Mouse (Mus musculus) right cerebral cortex, postnatal 14 days (tissue): ENCODE measurements at regions not wholly inside any gene's neighbourhood (a gene's known extent, or its start where the extent isn't known, plus 50 kb on each side); places are given as distances from the start of the nearest gene placed in this dataset.

Experiments used
- DNase-seq: peaks from one replicate; pipeline ENCODE4 v3.0.0; 2022

DNA sequence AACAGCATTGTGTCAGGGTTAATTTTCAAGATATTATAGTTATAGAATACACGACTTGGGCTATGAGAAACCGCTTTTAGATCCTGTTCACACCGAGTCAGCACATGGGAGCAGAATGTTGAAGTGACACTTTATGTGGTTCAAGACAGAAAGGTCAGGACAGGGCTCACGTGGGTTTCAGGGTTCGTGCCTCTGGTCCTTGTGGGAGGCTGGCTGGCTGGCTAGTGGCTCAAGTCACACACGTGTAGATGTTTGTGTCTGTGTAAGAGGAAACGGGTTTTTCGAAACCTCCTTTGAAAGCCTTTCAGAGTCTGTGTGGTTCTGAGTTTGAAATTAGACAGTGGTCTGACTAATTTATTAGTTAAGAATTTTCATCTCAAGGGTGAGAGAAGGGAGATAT, 255.3 kb downstream of the Foxa2 start:
- no peak for DNase-seq

DNA sequence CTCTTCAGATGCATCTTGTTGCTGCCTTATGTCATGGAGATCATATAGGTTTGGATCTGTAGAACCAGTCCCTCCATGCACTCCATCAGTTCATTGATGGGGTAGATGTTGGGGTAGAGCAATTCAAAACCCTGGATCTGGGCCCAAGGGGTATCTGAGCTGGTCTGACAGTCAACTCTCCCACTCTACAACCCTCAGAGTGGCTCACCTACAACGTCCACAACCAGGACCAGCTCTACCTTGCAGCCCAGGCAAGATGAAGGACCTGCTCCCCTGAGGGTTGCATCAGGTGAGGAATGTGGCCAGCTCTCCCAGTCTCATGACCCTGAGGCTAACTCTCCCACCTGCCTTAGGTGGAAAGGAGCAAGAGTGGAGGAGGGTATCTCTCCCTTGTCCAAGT, 256.9 kb downstream of the Foxa2 start:
- DNase-seq, result no peak

DNA sequence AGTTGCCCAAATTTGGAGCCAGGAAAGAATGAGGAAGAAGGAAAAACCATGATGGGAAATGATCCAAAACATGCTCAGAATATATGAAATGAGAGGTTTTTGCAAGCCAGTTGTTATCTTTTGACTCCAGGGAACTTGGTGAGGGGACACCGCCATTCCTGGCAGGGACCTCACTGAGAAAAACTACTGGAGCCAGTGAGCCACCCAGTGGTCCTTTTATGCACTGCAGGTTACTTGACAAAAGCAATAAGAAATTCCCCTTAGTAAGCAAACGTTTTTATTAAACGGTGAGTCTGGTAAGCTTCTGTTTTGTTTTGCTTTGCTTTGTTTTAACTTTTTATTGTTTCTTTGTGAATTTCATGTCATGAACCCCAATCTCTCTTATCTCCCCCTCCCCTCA, 257.5 kb downstream of the Foxa2 start:
- peak; percentile 75 for DNase-seq

DNA sequence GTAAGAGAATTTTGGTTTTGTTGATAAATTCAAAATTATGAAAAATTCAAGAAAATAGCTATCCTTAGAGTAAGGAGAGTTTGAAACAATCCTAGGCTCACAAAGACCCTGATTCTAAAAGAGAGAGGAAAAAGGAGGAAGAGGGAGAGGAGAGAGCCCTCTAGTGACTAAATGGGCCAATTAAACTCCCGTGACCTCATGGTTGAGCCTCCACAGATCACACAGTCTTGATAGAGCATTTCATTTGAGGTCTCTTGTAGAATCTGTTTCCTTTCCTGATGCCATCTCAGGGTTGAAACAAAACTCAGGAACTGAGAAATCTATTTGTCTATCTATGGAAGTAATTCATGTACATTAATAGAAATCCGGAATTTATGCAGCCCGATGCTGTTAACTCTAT, 258.8 kb downstream of the Foxa2 start:
- no peak for DNase-seq

DNA sequence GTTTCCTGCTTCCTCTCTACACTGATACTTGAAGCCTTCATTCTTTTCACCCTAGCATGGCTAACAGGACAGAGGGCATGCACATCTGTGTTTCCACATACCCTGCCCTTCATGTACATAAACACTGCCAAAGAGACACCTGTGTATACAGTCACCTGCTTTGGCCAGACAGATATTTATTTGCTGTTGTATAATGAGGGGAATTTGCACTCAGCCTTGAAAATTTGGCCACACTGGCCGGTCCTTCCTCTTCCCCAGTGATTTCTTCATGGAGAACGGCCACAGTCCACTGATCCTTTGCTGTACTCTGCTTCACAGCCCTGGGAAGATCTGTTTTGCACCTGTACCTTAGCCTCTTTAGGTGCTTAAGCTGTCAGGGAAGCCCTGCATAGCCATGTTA, 264.3 kb downstream of the Foxa2 start:
- DNase-seq, result no peak

DNA sequence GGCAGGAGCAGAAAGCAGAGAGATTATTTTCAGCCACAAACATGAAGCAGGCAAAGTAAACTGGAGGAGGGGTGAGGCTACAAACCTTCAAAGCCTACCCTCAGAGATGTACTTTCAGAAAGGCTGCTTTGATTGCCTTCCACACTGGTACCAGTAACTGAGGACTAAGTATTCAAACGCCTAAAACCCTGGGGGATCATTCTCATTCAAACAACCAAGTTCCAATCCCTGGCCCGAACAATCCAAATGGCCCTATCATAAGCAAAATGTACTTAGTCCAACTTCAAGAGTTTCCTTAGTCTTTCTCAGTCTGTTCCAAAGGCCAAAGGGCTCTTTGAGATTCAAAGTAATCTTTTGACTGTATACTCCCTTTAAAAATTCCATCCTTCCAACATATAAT, 270.5 kb downstream of the Foxa2 start:
- DNase-seq, result no peak

DNA sequence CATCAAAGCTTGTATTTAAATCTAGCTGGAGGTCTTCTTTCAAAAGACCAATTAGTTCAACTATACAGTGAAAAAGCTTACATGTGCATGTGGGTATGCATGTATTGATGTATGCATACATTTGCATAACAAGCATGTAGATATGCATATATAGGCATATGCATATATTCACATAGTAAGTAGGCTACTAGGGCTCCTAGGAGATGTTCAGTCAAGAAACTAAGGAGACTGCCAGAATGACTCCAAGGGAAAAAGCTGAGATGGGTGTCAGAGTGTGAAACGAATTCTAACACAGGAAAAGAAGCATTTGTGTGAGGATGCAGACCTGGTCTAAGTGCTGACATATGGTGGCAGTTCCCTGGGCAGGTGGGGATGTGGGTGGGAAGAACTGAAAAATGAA, 274.2 kb downstream of the Foxa2 start:
- DNase-seq, result no peak

DNA sequence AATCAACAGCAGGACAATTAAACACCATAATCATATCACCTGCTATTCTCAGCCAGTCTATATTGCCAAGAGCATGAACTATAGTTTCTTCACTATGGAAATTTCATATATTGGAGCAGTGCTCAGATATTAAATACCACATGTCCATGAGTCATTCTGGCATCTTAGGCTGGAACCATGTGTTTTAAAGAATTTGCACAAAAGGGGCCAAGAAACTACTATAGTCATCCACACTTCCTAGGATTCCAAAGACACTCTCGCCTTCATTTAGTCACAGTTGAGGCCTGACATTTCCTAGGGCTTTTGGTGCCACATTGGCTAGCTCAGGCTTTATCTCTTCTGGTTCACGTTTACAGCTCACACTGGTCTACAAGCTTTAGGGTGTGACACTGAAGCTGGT, 293.7 kb downstream of the Foxa2 start:
- DNase-seq, result no peak

DNA sequence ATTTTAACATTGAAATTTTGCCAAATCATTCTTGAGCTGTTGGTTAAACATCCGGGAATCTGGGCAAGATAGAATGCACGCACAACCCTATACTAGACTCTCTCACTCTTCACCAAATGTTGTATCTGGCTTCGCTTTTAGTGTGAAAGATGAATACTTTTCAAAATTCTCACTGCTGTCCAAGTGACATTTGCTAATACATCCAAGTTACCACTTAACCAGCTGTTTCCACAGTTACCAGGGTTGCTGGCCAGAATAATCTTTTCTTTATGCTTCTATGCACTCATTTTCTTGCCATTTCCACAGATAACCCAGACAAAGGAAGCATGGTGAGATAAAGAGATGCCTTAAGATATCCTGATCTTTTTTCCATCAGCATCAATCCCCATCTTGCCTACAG, 294.9 kb downstream of the Foxa2 start:
- DNase-seq, result no peak

DNA sequence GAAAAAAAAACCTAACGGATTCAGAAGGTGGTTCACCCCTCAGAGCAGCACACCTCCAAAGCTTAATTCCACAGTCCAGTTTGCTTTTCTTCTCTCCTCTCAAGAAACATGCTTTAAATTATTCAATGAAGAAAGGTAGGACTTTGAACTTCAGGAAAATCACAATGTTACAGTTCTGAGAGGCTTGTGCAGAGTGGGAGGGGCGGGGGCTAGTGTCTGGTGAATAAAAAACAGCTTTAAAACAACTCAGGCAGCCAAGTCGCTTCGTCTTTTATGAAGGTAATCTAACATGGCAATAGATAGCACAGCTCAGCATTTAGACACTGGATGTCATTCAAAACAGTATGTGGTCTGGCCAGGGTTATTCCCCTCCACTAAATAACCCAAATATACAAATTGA, 298.8 kb downstream of the Foxa2 start:
- DNase-seq, result no peak

DNA sequence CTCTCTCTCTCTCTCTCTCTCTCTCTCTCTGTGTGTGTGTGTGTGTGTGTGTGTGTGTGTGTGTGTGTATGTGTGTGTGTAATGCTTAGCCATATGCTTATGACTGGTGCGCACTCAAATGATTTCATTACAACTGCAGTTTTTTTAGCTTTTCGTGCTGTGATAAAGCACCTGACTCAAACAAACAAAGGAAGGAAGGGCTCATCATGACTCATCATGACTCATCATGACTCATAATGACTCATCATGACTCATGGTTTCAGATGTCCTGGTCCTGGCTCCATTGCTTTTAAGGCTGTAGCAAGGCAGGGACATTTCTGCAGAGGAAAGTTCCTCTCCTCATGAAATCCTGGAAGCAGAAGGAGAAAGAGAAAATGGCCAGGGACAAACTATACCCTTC, 302.9 kb downstream of the Foxa2 start:
- no peak for DNase-seq

DNA sequence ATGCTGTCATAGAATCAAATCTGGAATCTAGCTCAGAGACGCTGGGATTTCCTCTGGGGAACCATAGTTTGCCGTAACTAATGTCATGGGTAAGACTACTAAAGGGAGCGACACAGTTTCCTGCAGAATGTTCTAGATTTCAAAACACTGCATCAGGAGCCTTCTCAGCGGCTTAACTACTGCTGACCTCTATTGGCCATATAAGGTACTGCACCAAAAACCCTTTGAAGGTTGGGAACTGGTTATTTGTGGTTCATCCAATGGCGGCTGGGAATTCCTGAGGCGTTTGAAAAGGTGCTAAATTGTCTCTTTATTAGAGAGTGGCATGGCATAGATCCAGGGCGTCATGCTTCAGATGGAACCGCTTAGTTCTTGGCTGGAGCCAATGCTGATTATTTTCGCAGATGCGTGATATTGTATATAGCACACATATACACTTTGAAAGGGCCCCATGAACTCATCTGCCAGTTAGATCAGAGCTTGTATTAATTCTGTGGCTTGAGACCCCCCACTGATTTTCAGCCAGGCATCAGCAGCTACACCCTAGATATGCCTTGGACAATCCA, 308.4 kb downstream of the Foxa2 start:
- no peak for DNase-seq

DNA sequence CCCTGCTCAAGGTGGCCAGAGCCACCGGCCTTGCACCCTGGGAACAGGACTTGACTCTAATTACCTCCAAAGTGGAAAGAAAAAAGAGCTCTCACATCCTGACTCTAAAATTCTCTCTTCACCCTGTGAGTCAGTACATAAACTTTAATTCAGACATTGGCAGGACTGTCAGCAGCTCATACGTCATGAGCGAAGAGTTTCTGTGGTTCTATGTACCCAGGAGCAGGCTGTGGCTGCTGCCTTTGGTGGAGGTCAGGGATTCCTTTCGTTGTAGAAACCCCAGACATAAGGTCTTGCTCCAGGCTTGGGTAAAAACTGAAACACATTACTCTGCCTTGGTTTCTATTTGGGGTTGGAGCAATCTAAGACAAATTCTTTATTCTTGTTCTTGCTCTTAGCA, 319.4 kb downstream of the Foxa2 start:
- DNase-seq, result no peak

DNA sequence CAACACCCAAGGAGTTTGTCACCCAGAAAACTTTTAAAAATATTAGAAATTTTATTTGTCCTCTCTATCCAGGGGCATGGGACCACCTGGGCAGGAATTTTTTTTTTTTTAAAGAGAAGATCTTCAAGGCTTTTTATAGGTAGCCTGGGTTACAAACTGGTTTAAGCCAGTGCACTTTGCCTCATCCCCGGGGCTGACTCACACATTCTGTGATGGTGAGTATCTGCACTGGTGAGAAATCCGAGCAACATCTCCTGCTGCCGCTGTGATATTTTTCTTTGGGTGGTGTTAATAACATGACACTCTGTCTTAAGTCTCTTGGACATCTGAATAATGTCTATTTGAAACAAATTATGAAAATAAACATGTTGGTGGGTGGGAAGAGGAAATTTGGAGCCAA, 327.8 kb downstream of the Foxa2 start:
- no peak for DNase-seq

DNA sequence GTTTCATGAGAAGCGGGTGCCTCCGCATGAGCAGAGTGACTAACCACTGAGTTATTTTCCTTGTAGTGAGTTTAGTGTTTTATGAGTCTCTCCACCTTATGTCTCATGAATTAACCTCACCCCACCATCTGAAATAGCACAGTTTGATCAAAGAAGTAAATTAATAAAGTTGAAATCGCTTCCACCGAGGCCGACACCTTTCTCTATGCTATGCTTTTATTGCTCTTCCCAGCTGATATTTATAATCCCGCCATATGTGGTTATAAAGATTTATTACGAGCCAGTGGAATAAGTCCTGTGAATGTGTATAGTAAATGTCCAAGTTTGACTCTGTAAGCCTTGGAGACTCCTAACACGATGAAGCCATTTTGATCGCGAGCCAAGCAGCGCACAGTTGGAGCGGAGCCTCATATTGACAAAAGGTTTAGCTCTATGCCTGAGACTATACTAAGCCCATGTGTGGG, 329.3 kb downstream of the Foxa2 start:
- no peak for DNase-seq

DNA sequence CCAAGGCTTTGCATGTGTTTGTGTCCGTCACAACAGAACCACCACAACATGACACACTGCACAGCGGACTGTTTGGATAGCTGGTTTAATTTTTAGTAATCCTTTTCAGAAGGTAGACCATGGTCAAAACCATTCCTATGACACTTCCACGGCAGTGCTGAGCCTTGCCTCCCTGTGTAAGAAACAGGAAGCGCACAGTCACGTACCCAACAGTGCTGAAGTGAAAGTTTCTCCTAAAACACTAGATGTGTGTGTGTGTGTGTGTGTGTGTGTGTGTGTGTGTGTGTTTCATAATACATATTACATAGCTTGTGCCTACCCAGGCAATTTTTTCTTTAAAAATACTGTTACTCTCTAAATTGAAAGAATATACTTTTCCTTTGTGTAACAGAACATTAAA, 331.0 kb downstream of the Foxa2 start:
- no peak for DNase-seq

DNA sequence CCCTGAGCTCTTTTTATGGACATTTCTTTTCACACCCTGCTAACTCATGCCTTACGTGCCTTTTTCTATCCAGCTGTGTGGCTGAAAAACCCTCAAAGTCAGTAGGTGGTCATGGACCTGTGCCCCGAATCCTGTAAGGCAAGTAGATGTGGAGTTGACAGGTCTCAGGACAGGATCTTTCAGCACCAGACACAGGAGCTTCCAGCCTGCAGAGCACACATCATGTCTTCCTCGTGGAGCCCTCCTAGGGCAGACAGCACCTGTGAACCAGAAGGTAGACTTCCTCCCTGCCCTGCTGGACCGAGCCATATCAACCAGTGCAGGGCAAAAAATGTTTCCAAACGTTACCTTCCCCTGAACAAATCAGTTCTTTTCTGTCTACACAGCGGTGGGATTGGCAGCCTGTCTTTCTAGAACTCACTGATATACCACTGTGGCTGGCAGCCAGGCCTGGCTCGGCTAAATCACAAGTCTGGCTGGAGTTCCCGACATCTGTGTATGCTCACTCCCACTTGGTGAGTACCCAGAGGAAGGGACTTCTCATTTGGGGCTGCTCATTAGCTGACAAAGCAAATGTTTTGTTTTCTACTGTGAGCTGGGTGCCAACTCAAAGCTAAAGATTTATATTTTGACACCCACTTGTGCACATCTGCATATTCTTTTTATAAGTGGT, 336.0 kb downstream of the Foxa2 start:
- DNase-seq, result no peak

DNA sequence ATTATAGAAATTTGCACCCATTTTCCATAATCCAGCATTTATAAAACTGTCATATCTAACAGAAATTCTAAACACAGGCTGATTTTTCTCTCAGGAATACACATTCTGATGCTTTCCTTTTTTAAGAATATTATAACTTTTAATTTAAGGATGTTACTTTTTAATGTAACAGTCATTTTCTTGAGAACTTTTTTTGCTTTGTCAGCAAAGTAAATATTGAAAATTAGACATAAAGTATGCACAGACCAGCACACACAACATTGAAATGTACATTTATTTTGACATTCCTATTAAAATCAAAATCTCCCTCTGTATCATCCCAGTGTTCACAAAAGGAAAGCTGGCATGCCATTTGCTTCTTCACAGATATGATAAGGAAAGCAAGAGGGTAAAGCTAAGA, 337.0 kb downstream of the Foxa2 start:
- no peak for DNase-seq

DNA sequence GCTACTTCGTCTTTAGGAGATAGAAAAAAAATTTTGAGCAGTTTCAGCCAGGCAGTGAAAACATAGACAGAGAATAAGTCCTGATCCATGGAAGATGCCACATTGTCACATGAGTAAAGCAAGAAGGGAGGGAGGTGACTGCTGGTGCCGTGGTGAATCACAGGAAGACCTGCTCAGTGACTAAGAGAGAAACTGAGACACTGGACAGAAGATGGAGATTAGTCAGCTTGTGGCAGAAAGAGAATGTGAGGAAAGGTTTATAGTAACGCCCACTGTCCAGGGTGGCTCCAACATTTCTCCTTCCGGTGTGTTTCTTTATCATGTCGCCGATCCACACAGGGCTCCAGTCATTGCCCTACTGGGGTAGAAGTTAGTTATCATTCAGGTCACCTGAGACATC, 339.6 kb downstream of the Foxa2 start:
- no peak for DNase-seq

DNA sequence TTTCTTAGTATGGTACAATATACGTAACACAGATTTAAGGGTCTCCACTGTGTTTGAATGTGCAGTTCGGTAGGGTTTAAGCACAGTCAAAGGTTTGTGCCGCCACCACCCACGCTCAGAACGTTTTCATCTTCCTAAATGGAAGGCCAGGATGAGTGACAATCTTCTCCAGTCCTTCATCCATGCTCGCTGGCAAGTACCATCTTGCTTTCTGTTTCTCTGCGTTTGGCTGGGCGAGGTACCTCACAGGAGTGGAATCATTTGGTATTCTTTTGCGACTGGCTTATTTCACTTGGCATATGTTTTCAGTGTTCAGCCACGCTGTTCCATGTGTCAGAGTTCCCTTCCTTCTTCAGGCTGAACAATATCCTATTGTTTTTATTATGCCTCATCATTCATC, 342.3 kb downstream of the Pax1 start:
- DNase-seq, result no peak

DNA sequence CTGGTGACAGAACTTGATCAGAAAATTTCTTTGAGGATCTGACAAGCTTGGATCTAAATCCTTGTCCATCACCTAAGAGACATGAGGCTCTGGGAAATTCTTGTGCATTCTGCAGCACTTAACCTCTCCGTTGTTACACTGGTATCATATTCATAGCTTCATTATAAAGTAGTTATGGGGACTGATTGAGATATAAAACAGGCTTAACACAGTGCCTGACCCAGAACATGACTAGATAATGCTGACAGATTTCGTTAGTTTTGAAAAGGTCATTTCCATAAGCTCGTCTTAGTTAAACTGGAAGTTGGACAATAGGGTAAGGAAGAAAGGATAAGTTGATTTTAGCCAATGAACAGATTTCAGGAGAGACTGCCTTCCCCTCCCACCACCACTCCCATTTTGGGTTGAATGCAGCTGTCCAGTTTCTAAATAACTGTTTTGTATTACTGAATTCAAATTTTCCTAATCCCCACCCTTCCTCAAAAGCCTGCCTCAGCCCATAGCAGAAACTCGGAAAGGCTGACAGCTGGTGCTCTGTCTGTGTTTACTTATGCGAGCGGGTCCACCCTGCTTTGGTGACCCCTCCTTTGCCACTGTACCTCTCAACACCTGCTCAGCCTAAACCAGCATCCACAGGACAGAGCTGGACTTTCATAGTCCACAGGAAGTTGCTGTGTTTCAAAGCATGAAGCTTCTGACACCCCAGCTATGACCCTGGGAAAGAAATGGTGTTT, 340.8 kb downstream of the Pax1 start:
- DNase-seq, result no peak

DNA sequence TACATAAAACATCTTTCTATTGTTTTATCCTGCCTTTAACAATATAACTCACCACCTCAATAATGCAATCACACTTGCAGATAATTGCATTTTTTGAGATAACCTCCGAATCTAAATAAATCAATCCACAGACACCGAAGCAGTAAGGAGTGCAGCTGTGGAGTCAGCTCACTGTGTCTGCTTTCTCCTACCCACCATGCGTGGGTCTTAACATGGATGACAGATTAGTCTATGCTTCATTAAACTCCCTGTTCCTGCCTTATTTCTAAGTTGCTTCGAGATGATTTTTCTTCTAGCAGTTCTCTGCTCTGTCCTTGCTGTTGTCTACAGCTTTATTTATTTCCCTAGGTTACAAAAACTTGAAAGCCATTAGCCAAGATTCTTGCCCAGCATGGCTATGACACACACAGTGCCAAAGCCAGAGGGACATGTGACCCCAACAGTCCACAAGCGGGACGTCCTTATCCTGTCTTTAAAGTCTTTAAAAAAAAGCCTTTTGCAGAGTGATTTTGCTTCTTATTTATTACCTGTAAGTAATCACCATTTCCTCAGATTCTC, 337.9 kb downstream of the Pax1 start:
- DNase-seq, result no peak

DNA sequence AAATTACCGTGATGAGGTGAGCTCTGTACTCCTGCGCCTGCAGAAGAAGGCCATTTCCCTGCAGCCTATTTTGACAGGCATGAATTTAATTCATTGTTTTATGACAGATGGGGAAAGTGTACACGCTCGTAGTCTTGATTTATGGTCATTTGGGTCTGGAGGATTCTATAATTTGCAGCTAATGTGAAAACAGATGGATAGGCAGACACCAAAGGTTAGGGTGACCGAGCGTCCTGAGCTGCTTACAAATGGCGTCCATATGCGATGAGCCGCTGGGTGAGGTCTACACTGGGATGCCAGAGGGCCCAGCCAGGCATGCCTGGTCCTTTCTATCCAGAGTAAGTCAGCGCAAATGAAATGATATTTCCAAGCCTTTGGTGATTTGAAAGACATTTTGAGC, 330.2 kb downstream of the Pax1 start:
- no peak for DNase-seq

DNA sequence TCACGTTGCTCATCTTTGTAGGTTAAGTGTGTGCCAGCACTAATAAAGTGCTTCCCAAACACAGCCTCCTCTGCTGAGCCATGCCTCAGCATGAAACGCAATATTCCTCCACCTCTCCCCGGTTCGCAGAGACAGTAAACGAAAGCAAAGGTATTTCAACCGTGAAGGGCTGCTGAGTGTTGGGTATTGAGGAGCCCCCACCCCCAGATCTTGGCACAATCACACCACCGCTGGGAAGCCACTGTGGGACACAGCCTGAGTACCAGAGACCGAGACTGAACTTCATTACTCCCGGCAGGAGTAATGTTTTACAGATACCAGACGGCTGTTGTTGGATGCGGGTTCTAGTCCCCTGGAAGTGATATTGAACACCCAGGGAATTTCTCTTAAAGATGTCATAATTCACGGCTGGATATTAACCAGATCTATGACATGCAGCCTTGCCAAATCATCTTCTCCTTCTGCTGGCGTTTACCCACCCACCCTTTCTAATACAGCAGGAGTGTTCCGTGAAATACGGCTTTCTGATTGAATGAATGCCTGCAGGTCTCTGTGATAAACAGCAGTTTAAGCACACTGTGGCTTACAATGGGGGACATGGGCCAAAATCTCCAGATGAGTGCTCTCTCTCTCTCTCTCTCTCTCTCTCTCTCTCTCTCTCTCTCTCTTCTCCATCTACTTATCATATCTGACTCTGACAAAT, 328.9 kb downstream of the Pax1 start:
- DNase-seq, result no peak
